Mouse (Mus musculus) urinary bladder, adult 2 months (tissue): ENCODE data around the gene Rfxank. TPM values are rescaled to one million over a fixed set of nuclear protein-coding genes. Genes with fewer than 3 reads are reported as not detected.

Experiments
- DNase-seq: peaks from one replicate; pipeline ENCODE4 v3.0.0; 2022; ENCODE audit warnings: low spot score
- polyA plus RNA-seq: library from polyadenylated mRNA; depleted of rRNA; stranded (reverse); fragments of >200 nt; gene quantifications from 2 replicates; pipeline ENCODE4 v1.2.3, GENCODE M21; 2012; rRNA removed

Rfxank gene
- polyA plus RNA-seq: 14.8 and 17.3 TPM in 2 replicates

DNA sequence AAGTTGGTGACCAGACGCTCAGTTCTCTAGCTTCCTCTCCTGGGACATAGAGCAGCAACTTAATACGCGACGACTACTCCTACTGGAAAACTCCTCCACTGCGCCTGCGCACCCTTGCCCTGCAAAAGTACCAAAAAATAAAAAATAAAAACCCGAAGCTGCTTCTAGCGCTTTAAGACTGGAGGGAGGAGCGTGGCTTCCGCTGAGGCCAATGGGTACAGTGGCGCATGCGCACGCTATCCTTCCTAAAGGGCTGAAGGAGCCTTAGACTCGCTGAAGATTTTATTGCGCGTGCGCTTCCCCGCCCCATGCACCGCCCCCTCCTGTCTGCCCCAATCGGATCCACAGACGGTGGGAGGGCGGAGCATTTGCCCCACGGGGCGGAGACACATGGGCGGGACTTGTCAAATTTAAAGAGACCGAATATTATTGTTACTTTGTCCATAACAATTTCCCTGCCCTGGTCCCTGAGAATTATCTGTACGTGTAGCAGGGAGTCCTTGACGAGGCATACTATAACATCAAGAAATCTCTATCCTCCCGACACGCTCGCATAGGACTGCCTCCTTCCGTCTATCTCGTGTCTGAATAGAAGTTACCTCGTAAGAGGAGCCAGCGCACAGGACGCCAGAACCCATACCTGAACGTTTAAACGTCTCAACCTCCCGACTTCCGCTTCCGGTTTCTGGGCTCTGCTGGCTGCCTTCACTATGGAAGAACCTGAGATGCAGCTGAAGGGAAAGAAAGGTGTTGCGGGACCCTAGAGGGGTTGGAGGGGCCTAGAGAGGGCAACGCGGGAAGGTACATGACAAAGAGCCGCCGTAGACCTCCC, at the start of gene Rfxank, which contains the start of the genes Borcs8 and Mef2b:
TSS of gene Rfxank (minus strand) at position 129 of the 832 bp plus-strand sequence.
TSS of gene Borcs8 (plus strand) at position 474 of the 832 bp plus-strand sequence.
TSS of gene Mef2b (plus strand) at position 686 of the 832 bp plus-strand sequence.
- peak; percentile 85 for DNase-seq

DNA sequence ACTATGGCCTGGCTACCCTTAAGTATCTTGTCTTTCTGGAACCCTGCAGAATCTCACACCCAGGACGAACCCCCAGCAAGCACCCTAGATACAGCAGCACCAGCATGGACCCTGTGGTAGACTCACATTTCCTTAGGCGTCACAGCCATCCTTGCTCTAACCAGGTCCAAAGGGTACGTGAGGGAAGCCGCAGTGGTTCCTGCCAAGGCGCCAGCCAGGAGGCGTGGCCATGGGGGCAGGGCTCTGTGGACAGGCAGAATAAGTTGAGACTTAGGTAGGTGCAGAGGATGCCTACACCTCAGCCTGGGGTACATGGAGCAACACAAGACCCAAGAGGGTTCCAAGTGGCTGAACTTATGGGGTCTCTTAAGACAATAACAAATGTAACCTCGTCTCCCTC, 49.8 kb upstream of the Rfxank start:
- DNase-seq: no peak

DNA sequence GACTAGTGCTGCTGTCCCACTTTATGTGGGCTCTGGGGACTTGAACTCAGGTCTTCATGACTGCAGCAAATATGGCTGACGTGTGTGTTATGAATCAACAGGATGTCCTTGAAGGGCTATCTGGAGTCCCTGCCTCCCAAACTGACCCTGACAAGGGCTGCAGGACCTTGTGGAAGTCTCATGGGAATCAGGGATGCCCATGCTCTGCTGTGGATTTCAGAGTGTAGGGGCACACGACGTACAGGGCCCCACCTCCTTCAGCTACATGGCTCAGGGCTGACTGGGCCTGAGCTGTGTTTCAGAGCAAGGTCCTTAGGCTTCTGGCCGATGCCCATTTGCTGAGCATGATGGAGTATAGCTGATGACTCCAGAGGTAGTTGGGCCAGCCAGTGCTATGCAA, 44.2 kb upstream of the Rfxank start:
- no peak for DNase-seq

DNA sequence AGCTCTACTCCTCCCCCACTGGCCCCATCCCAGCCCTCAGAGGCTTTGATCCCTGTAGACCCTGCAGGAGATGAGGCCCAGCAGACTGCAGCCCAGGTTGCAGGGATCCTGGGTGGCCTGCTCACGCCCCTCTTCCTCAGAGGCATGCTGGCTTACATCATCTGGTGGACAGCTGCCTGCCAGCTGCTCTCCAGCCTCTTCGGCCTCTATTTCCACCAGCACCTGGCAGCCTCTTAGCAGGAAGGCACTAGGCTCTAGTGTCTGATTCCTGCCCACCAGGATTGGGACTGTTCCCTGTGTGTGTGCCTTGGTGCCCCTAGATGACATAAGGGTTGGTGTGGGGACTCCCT, 42.9 kb upstream of the Rfxank start:
- DNase-seq: no peak

DNA sequence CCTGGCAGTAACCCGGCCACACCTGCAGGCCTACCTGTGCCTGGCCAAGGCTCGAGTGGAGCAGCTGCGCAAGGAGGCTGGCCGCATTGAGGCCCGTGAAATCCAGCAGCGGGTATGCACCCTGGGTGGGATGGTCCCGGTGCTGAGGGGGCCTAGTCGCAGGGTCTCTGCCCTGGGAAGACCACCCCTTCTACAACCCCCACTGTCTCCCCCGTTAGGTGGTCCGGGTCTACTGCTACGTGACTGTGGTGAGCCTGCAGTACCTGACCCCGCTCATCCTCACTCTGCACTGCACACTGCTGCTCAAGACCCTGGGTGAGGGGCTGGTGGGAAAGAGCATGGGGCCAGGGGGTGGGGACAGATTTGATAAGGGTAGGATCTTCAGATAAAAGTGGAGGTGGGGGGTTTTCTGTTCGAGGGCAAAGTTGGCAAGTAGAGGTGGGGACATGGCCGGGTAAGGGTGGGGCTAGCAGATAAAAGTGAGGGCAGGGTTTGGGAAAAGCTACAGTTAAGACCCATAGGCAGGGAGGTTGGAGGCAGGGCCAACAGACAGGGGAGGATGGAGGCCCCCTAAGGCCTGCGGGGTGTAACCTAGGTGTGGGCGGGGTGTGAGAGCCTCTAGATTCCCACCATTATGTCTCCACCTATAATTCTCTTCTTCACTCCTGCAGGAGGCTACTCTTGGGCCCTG, 42.4 kb upstream of the Rfxank start:
- no peak for DNase-seq

DNA sequence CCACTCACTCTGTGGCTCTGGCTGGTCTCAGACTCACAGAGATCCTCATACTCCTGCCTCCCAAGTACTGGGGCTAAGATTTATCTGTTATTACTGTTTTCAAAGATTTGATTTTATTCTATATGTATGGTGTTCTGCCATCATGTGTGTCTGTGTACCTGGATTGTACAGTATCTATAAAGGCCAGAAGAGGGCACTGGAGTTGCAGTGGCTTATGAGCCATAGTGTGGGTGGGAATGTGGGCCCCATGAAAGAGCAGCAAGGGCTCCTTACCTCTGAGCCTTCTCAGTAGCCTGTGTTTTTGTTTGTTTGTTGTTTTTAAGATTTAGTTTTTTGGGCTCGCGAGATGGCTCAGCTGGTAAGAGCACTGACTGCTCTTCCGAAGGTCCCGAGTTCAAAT, 40.1 kb upstream of the Rfxank start:
- DNase-seq: no peak

DNA sequence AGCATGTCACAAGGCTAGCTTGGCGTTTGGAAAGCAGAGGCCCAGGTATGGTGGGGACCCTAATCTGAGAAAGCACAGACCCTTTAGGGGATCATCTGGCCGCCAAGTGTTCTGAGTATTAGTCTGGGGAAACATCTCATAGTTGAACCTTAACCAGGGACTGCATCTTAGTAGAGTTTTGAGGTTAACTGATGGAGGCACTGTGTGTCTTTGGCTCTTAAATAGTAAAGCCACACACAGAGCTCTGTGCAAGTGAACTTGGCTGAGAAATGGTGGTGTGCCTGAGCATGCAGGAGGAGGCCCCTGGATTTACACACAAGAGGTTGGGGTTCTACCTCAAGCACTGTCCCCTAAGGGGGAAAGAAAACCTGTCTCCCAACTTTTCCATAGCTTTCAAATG, 39.3 kb upstream of the Rfxank start:
- no peak for DNase-seq

DNA sequence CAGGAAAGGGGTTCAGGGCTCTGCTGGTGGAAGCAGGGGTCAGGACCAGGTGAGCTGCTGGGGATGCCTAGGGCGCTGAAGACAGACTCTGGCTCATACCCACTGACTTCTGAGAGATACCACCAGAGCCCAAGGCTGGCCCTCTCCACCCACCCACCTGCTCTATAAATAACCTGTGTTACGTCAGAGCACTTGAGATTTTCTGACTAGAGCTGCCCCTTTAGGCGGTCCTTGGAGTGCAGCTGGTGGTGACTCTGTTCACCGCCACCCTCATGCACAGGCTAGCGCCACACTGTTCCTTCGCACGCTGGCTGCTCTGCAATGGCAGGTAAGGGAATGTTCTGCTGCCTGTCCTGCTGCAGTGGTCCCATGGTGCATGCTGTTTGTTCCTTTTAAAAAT, 35.1 kb upstream of the Rfxank start:
- DNase-seq: no peak

DNA sequence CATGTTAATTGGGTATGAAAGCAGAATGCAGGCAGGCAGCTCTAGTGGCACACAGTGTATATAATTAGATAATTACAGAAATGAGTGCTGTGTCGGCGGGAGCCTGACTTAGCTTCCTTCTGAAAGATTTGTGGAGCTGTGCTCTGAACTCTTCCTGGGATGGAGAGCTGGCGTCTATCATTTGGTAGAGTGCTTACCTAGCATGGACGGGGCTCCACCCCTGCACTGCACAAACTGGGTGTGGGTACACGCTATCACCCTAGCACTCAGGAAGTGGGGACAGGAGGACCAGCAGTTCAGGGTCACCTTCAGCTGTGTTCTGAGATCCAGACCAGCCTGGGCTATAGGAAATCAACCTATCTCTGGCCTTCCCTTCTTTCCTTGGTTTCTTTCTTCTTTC, 34.4 kb upstream of the Rfxank start:
- DNase-seq: no peak

DNA sequence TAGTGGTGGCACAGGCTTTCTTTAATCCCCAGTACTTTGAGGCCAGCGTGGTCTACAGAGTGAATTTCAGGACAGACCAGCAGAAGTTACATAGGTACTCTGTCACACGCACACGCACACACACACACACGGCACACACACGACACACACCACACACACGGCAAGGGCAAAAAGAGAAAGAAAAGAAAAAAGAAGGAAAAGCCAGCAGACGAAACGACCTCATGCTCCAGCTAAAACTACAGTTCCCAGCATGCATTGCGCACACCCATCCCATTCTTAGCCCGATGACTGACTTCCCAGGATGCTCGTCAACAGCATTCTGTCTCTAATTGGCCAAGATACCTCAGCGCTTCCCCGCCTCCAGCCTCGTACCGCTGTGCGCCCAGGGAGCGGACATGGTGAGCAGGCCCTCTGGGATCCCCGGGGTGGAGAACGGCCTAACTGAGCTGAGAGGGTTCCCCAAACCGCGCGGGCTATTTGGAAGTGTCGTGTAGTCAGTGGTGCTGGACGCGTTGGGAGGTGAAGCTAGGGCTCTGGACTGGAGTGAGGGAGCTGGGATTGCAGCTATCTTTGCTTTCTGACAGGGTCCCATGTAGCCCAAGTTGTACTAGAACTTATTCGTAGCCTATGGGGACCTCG, 33.2 kb upstream of the Rfxank start, which contains the start of gene Tmem161a:
TSS of gene Tmem161a (plus strand) at position 314 of the 639 bp plus-strand sequence.
- peak; percentile 77 for DNase-seq

DNA sequence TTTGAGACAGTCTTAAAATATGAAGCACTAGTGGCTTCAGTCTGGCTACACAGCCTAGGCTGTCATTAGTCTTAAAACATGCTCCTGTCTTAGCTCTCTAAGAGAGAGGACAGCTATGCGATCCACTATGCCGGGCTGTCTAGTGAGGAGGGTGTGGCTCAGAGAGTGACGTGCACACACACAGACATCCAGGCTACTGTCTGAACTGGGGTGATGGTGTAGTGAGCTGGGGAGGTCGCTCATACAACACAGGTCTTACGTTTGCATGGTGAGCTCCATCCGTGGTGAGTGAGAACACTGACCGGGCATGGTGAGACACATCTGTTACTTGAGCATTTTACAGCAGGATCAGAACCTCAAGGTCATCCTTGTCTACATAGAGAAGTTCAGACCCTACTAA, 32.3 kb upstream of the Rfxank start:
- no peak for DNase-seq

DNA sequence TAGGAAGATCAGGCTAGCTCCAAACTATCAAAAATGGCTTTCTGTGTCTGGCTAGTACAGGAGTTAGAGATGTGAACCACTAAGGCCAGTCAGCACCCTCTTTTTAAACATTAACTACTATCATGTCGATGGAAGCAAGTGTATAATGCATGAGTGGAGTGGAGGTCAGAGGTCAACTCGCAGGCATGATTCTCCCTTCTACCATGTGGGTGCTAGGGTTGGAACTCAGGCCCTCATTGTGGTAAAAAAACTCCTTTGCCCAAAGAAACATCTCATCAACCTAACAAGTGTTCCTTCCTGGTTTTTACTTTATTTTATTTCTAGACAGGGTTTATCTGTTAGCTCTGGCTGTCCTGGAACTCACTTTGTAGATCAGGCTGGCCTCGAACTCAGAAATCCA, 31.8 kb upstream of the Rfxank start:
- DNase-seq: no peak

DNA sequence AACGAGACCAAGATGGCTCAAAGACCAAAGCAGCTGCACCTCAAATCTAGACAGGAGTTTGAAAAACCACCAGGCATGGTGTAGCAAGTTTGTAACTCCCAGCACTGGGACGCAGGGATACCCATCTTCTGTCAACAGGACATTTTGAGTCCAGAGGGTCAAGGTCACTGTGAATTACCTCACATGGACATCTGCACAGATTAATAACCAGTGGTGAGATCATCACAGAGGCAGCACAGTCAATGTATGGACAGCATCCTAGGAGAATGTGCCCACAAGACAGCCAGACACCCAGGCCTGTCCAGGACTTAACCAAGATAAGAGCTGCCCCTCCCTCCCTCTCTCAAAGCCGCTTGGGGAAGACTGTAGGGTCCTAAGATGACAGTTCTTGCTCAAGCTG, 31.2 kb upstream of the Rfxank start:
- DNase-seq: no peak

DNA sequence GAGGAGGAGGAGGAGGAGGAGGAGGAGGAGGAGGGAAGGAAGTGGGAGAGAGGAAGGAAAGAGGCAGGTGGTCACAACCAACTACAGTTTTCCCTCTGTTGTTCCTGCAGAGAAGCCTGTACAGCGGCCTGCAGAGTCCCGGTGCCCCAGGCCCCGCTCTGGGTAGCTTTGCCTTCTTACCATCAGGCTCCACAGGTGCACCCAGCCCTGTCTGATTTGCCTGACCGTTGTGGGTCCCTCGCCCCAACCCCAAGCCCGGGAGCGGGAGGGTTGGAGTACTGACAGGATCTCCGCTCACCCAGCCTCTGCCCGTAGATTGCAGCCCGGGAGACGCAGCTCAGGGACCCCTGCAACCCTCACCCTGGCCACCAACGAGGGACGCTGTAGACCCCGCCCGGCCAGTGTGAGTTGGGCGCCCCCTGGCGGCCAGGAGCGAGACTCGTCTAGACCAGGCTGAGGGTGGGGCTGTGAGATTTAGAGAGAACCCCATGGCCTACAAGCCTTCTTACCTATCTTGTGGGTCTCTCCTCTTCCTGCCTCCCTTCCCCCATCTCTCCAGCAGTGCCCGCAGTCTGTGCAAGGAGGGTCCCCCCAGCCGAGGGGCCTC, 27.7 kb upstream of the Rfxank start:
- peak; percentile 54 for DNase-seq

DNA sequence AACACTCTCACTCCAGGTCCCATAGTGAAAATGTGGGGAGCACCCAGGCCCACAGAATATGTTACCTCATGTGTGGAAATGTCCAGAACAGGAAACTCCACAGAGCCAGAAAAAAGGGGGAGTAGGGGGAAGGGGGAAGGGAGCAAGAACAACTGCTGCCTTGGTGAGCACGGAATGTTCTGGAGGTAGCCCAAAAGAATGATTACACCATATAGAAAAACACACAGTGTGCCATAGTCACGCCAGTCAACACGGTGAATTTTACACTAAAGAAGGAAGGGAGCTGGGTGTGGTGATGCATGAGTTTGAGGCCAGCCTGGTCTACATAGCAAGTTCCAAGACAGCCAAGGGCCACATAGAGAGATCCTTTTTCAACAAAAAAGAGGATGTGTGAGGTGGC, 24.4 kb upstream of the Rfxank start:
- no peak for DNase-seq

DNA sequence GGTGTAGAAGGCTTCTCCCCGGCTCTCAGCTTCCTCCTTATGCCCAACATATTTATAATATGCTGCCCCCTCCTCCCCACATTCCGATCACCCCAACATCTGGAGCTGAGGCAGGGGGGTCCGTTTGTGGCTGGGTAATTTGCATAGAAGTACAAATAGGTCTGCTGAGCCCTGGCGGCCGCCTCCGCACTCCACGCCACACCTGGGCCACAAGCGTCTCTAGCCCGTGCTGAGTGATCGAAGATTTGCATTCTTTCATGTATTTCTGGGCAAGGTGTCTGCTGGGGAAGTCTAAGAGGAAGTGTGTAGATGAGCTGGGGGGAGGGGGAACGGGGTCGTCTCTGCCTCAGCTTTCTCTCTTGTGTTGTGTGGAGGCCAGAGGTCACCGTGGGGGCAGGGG, 21.1 kb upstream of the Rfxank start:
- no peak for DNase-seq

DNA sequence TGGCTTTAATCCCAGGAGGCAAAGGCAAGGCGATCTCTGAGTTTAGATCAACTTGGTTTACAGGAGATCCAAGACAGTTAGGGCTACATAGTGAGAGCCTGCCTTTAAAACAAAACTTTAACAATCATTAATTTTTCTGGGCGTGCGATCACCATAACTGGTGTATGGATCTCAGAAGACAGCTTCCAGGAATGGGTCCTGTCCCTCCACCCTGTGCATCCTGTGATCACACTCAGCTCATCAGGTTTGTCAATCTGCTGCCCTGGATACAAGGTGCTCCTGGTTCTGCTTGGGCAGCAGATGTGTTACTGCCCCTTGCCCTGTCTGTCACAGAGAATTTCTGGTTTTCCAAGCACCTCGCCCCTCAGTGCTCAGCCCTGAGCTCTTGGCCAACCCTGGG, 20.3 kb upstream of the Rfxank start:
- DNase-seq: no peak

DNA sequence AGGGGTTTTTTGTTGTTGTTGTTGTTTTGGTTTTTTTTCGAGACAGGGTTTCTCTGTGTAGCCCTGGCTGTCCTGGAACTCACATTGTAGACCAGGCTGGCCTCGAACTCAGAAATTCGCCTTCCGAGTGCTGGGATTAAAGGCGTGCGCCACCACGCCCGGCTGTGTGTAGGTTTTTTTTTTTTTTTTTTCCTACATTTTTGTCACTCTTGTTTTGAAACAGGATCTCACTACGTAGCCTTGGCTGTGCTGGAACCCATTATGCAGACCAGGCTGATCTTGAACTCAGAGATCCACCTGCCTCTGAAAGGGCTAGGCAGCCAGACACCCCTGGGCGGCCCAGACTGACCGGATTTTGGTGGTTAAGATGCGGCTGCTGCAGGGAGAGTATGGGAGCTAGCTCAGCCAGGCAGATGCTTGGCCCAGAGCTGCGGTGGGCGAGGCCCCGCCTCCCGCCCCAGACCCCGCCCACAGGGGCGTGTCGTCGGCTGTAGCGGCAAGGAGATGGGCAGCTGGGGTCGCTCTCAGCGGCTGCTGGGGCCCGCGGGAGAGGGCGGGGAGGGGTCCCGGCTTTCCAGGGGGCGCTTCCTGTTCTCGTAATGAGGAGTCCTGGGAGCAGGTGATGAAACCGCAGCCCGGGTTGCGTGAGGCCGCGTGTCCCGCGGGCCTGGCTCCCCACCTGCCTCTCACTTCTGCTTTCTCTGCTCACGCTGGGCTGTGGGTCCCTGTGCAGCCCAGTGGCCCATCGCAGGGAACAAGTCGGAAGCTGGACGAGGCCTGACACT, 19.3 kb upstream of the Rfxank start:
- DNase-seq: no peak

DNA sequence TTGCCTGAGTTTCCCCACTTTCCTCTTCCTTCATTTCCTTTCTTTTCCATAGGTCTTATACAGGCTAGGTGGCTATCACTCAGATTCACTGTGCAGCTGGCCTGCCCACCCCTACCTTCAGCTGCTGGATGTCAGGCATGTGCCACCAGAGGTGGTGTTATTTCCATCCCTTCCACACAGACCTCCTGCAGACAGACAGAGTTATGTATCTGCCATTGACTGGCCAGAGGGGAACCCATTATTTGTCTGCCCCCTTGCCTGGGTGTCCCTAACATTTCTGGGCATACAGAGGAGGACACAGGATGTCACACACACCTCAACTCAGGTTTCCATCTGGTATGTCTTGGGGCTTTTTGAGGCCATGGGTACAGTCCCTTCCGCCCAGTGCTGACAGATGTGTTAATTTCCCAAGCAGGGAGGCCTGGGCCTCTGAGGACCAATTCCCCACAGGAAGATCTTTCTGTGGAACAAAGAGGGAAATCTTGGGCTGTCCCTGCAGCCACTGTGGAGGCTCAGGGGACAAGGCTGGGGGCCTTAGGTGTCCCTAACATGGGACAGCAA, 18.4 kb upstream of the Rfxank start:
- no peak for DNase-seq

DNA sequence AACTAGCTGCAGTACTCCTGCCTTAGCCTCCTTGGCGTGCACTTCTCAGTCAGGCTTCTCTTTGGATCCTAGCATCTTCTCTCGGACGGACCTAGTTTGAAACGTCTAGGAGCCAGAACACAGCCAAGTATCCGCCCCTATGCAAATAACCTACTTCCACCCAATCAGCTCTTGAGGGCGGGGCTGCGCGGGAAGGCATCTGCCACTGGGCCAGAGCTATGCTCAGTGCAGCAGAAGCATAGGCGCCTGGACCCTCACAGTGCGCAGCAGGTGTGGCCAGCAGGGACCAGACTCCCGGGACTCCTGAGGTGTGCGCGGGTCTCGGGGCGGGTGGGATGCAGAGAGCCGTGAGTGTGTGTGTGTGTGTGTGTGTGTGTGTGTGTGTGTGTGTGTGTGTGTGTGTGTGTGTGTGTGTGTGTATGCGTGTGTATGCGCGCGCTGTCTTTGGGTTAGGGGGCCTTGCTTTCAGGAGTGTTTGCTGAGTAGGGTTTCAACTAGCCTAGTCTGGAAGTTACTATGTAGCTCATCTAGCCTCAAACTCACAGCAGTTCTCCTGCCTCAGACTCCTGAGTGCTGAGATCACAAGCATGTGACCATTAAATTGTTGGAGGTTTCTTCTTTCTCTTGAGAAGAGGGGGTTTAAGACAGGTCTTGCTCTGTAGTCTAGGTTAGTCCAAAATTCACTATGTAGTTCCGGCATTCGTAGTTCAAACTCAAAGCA, 13.7 kb upstream of the Rfxank start:
- no peak for DNase-seq
